Comparison of ENCODE assay signal across 14 mouse cellular contexts in the genomic region with DNA sequence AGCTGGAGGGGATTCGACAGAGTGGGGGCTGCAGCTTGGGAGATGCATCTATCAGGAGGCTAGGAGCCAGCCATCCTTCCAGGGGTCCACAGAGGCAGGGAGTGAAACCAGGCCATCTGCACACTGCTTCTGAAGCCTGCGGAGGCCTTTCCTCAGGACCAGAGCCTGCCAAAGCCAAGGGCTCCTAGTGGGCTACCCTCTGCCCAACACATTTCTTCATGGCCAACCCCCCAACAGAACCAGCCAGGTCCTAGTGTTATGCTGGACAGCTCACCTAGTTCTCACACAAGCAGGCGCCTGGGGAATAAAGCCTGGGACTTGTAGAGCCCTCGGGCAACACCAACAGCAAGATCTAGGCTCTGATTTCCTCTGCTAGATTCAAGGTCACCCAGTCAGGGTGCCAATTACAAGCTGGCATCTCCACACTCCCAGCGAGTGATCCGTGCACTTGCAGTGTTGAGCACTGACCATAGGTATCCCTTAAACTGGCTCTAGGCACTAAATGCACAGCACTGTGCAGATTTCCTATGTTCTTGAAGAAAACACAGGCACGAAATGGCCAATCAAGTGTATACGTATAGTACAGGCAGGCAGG. TPM values are rescaled to one million over a fixed set of nuclear protein-coding genes. Genes with fewer than 3 reads are reported as not detected.
A peak's percentile ranks its signal among the peaks of the same experiment; 100 is the strongest.
DNase-seq lines count a peak whose midpoint lies in the region; ATAC-seq and TF ChIP-seq lines count a peak whose summit lies in the region.
"Had no signal": no experiment of that assay in that cellular context is flagged by ENCODE, and none has a peak within 500 bp of the region (broad histone marks: within the 10 kb centered on the region; RNA-seq: fewer than 3 reads in every experiment).

No protein-coding gene starts in this region.

- no peak overlapping the region for H3K4me2 ChIP-seq in forebrain, embryonic 13.5 days
- no peak overlapping the region for H3K4me2 ChIP-seq in forebrain, embryonic 14.5 days (ENCODE audit: low read length)
- H3K4me2 ChIP-seq in CH12.LX (ENCODE audit: insufficient read depth, low read depth, poor library complexity, severe bottlenecking): peak overlapping the region; percentile 86; the same call in 1 of the 2 replicates

- DNase-seq in forebrain, embryonic 14.5 days (ENCODE audit: low spot score): no peak
- no peak for DNase-seq in layer of hippocampus, adult 2 months (ENCODE audit: low spot score in 2 of 2)
- no peak for DNase-seq in layer of hippocampus, adult 9-11 months
- no peak for DNase-seq in CH12.LX (ENCODE audit: extremely low read depth)
- peak; percentile 72 for DNase-seq in cerebellum, adult 9-10 months
- no peak for DNase-seq in adrenal gland, adult 2 months
- no peak for DNase-seq in natural killer cell, adult 2 months (ENCODE audit: low spot score in 2 of 2)
- DNase-seq: adrenal gland, postnatal 25 days; B cell, adult 2 months; forebrain, postnatal 0 days; kidney, adult 9 months; lung, embryonic 14.5 days had no signal

- ATAC-seq in forebrain, embryonic 13.5 days: no peak
- ATAC-seq in forebrain, embryonic 14.5 days: no peak
- ATAC-seq: forebrain, postnatal 0 days; Patski had no signal

- no peaks in the 10 kb centered on the region for H3K27me3 ChIP-seq in forebrain, embryonic 13.5 days
- no peaks in the 10 kb centered on the region for H3K27me3 ChIP-seq in forebrain, embryonic 14.5 days (replicated peaks; ENCODE audit: control insufficient read depth, insufficient read depth, low read length)
- H3K27me3 ChIP-seq in CH12.LX (replicated peaks): no peaks in the 10 kb centered on the region
- H3K27me3 ChIP-seq: Patski had no signal

- no peak for TF ChIP-seq CTCF in layer of hippocampus, adult 2 months (conservative IDR thresholded peaks at IDR 0.05)
- no peak for TF ChIP-seq CTCF in CH12.LX (conservative IDR thresholded peaks at IDR 0.05 in 1 of 2, IDR thresholded peaks at IDR 0.05 in 1 of 2; ENCODE audit: low read depth in 2 of 2, low read length in 2 of 2)

- H3K9me3 ChIP-seq in forebrain, embryonic 13.5 days (replicated peaks): no peaks in the 10 kb centered on the region
- H3K9me3 ChIP-seq in forebrain, embryonic 14.5 days (replicated peaks; ENCODE audit: control insufficient read depth, low read length): no peaks in the 10 kb centered on the region
- H3K9me3 ChIP-seq in CH12.LX (replicated peaks; ENCODE audit: low read length): no peaks in the 10 kb centered on the region

- no peak for TF ChIP-seq POLR2A in CH12.LX (IDR thresholded peaks at IDR 0.05; ENCODE audit: low read depth, low read length)

- no peak overlapping the region for H3K4me3 ChIP-seq in forebrain, embryonic 13.5 days
- no peak overlapping the region for H3K4me3 ChIP-seq in forebrain, embryonic 14.5 days (ENCODE audit: low read depth, low read length)
- H3K4me3 ChIP-seq in layer of hippocampus, adult 2 months: no peak overlapping the region
- peak overlapping the region in 1 of 3 experiments; percentile 81 for H3K4me3 ChIP-seq in CH12.LX (replicated peaks in 1 of 3; ENCODE audit: low read depth in 2 of 3, low read length in 2 of 3, poor library complexity in 1 of 3)

- 0 out of 2 replicates have a peak overlapping the region, but pooled peaks have one; percentile 26 for H3K9ac ChIP-seq in forebrain, embryonic 13.5 days
- no peak overlapping the region; the same call in 1 of the 2 replicates for H3K9ac ChIP-seq in forebrain, embryonic 14.5 days (ENCODE audit: low read length)
- H3K9ac ChIP-seq in CH12.LX (ENCODE audit: insufficient read depth, low read depth): no peak overlapping the region
- H3K9ac ChIP-seq: forebrain, postnatal 0 days; lung, embryonic 14.5 days had no signal

- TF ChIP-seq EP300 in CH12.LX (IDR thresholded peaks at IDR 0.05; ENCODE audit: low read length): no peak

- WGBS in forebrain, embryonic 13.5 days: 93% methylated on average over 8 of the region's 8 CpGs
- 93% methylated on average over 8 of the region's 8 CpGs for WGBS in forebrain, embryonic 14.5 days

- no peak overlapping the region for H3K27ac ChIP-seq in forebrain, embryonic 13.5 days
- no peak overlapping the region for H3K27ac ChIP-seq in forebrain, embryonic 14.5 days (ENCODE audit: low read depth, low read length)
- peak overlapping the region; percentile 68; the same call in 1 of the 2 replicates for H3K27ac ChIP-seq in layer of hippocampus, adult 2 months
- no peak overlapping the region for H3K27ac ChIP-seq in CH12.LX (ENCODE audit: insufficient read depth, low read depth)

- H3K4me1 ChIP-seq in forebrain, embryonic 13.5 days: peaks cover 20% of the 10 kb centered on the region
- peaks cover 8% of the 10 kb centered on the region for H3K4me1 ChIP-seq in forebrain, embryonic 14.5 days (ENCODE audit: control insufficient read depth, insufficient read depth, low read length)
- peaks cover 15 to 65% of the 10 kb centered on the region in 2 experiments for H3K4me1 ChIP-seq in CH12.LX (ENCODE audit: control insufficient read depth in 1 of 2, insufficient read depth in 2 of 2)

- peaks cover 46% of the 10 kb centered on the region for H3K79me2 ChIP-seq in CH12.LX (replicated peaks; ENCODE audit: control insufficient read depth, extremely low read depth, insufficient read depth, poor library complexity, severe bottlenecking)

- H3K36me3 ChIP-seq in forebrain, embryonic 13.5 days (ENCODE audit: poor library complexity, severe bottlenecking): peaks cover 18% of the 10 kb centered on the region
- peaks cover 18% of the 10 kb centered on the region for H3K36me3 ChIP-seq in forebrain, embryonic 14.5 days (ENCODE audit: control insufficient read depth, insufficient read depth, low read length)
- H3K36me3 ChIP-seq in CH12.LX (replicated peaks in 1 of 2; ENCODE audit: control insufficient read depth in 1 of 2, insufficient read depth in 1 of 2, low read length in 1 of 2): peaks cover 15 to 43% of the 10 kb centered on the region in 2 experiments

- in situ Hi-C loops in CH12.LX (cut with MboI; ENCODE audit: low pct_ligation_motif_present, low pct_unique_long_range_greater_than_20kb, low sequenced_read_pairs): loop anchor here (5.0 kb wide), 1 partner anchor 33 kb away; no protein-coding TSS in a partner anchor

- dilution Hi-C loops in CH12.LX (cut with MboI; ENCODE audit: extremely low pct_ligation_motif_present, extremely low pct_unique_long_range_greater_than_20kb, low sequenced_read_pairs): no loop called here

- TF ChIP-seq RAD21 in CH12.LX (IDR thresholded peaks at IDR 0.05; ENCODE audit: low read depth, low read length): no peak

TF ChIP-seq in CH12.LX, 34 proteins besides CTCF, POLR2A, EP300 and RAD21 (continues in another document):
- TF ChIP-seq BHLHE40 (IDR thresholded peaks at IDR 0.05; ENCODE audit: low read depth, low read length) (no peak), CHD1 (IDR thresholded peaks at IDR 0.05; ENCODE audit: low read depth, low read length) (no peak), MXI1 (IDR thresholded peaks at IDR 0.05; ENCODE audit: low read depth, low read length) (no peak), NRF1 (IDR thresholded peaks at IDR 0.05; ENCODE audit: low read depth, low read length) (no peak), ELF1 (IDR thresholded peaks at IDR 0.05; ENCODE audit: low read depth, low read length) (no peak)

RNA-seq across cellular contexts. Expression of a gene that starts 19.5 kb away (rescaled TPM):
- 3.2 and 4.6 TPM in 2 replicates for polyA plus RNA-seq in forebrain, embryonic 13.5 days (2015; fragmentation: Nextera tagmentation; extraction: Ambion mirVana)
- polyA plus RNA-seq in forebrain, embryonic 14.5 days (2014; fragmentation: Nextera tagmentation; extraction: Ambion mirVana): 2.0 and 2.5 TPM in 2 replicates
- 10 to 100 TPM; 37.1 to 38.0 TPM for total RNA-seq in layer of hippocampus, adult 2 months (2021)
- 20.1 and 24.3 TPM in 2 replicates for total RNA-seq in CH12.LX (2012; rRNA removed)
- total RNA-seq in CH12.LX (2014; rRNA removed): 13.7 and 15.9 TPM in 2 replicates
- 31.0 and 31.8 TPM in 2 replicates for polyA plus RNA-seq in CH12.LX (2012; ENCODE audit: insufficient read length, low read depth)
- 10 to 100 TPM; 18.4 to 24.8 TPM for total RNA-seq in adrenal gland, adult 2 months (2021)
- 31.0 and 32.9 TPM in 2 replicates for polyA plus RNA-seq in adrenal gland, adult 2 months (2012; rRNA removed)

RNA-seq across cellular contexts. Expression of a gene that starts 28.5 kb away (rescaled TPM):
- polyA plus RNA-seq in forebrain, embryonic 13.5 days (2015; fragmentation: Nextera tagmentation; extraction: Ambion mirVana): 0.92 and 0.99 TPM in 2 replicates
- 0.84 and 1.1 TPM in 2 replicates for polyA plus RNA-seq in forebrain, embryonic 14.5 days (2014; fragmentation: Nextera tagmentation; extraction: Ambion mirVana)
- 1 to 10 TPM; 1.6 to 1.8 TPM for total RNA-seq in layer of hippocampus, adult 2 months (2021)
- total RNA-seq in CH12.LX (2012; rRNA removed): 0.97 and 1.0 TPM in 2 replicates
- total RNA-seq in CH12.LX (2014; rRNA removed): 0.61 and 1.1 TPM in 2 replicates
- 2.0 and 2.8 TPM in 2 replicates for polyA plus RNA-seq in CH12.LX (2012; ENCODE audit: insufficient read length, low read depth)
- 1 to 10 TPM; 1.4 to 1.8 TPM for total RNA-seq in adrenal gland, adult 2 months (2021)
- polyA plus RNA-seq in adrenal gland, adult 2 months (2012; rRNA removed): 2.1 and 3.0 TPM in 2 replicates

RNA-seq across cellular contexts. Expression of a gene that starts 42.0 kb away (rescaled TPM):
- polyA plus RNA-seq in forebrain, embryonic 13.5 days (2015; fragmentation: Nextera tagmentation; extraction: Ambion mirVana): 13.6 and 14.5 TPM in 2 replicates
- 7.0 and 8.1 TPM in 2 replicates for polyA plus RNA-seq in forebrain, embryonic 14.5 days (2014; fragmentation: Nextera tagmentation; extraction: Ambion mirVana)
- total RNA-seq in layer of hippocampus, adult 2 months (2021): 1 to 10 TPM; 9.1 to 9.7 TPM
- 3.7 and 4.3 TPM in 2 replicates for total RNA-seq in CH12.LX (2012; rRNA removed)
- total RNA-seq in CH12.LX (2014; rRNA removed): 3.6 and 5.0 TPM in 2 replicates
- polyA plus RNA-seq in CH12.LX (2012; ENCODE audit: insufficient read length, low read depth): 2.9 and 4.0 TPM in 2 replicates
- total RNA-seq in adrenal gland, adult 2 months (2021): 10 to 100 TPM; 13.0 to 19.7 TPM
- 13.4 and 14.0 TPM in 2 replicates for polyA plus RNA-seq in adrenal gland, adult 2 months (2012; rRNA removed)

RNA-seq across cellular contexts. Expression of a gene that starts 46.3 kb away (rescaled TPM):
- 25.0 and 29.5 TPM in 2 replicates for polyA plus RNA-seq in forebrain, embryonic 13.5 days (2015; fragmentation: Nextera tagmentation; extraction: Ambion mirVana)
- polyA plus RNA-seq in forebrain, embryonic 14.5 days (2014; fragmentation: Nextera tagmentation; extraction: Ambion mirVana): 29.3 and 30.1 TPM in 2 replicates
- 10 to 100 TPM; 10.7 to 11.6 TPM for total RNA-seq in layer of hippocampus, adult 2 months (2021)
- total RNA-seq in CH12.LX (2012; rRNA removed): 36.2 and 37.4 TPM in 2 replicates
- total RNA-seq in CH12.LX (2014; rRNA removed): 30.0 and 35.9 TPM in 2 replicates
- polyA plus RNA-seq in CH12.LX (2012; ENCODE audit: insufficient read length, low read depth): 34.1 and 36.8 TPM in 2 replicates
- total RNA-seq in adrenal gland, adult 2 months (2021): 10 to 100 TPM; 16.5 to 18.5 TPM
- 63.3 and 82.5 TPM in 2 replicates for polyA plus RNA-seq in adrenal gland, adult 2 months (2012; rRNA removed)

RNA-seq across cellular contexts. Expression of a gene that starts 55.9 kb away (rescaled TPM):
- polyA plus RNA-seq in forebrain, embryonic 13.5 days (2015; fragmentation: Nextera tagmentation; extraction: Ambion mirVana): 6.7 and 7.7 TPM in 2 replicates
- 6.5 and 6.6 TPM in 2 replicates for polyA plus RNA-seq in forebrain, embryonic 14.5 days (2014; fragmentation: Nextera tagmentation; extraction: Ambion mirVana)
- total RNA-seq in layer of hippocampus, adult 2 months (2021): 10 to 100 TPM in 1 of 2 experiments, 1 to 10 TPM in 1; 6.5 to 10.3 TPM
- 10.8 and 15.7 TPM in 2 replicates for total RNA-seq in CH12.LX (2012; rRNA removed)
- 7.2 and 9.7 TPM in 2 replicates for total RNA-seq in CH12.LX (2014; rRNA removed)
- 20.9 and 26.1 TPM in 2 replicates for polyA plus RNA-seq in CH12.LX (2012; ENCODE audit: insufficient read length, low read depth)
- 1 to 10 TPM; 6.0 to 7.5 TPM for total RNA-seq in adrenal gland, adult 2 months (2021)
- polyA plus RNA-seq in adrenal gland, adult 2 months (2012; rRNA removed): 8.5 and 13.1 TPM in 2 replicates
